Mouse (Mus musculus): ENCODE results near the gene Zfp318.

The Zfp318 gene

DNA sequence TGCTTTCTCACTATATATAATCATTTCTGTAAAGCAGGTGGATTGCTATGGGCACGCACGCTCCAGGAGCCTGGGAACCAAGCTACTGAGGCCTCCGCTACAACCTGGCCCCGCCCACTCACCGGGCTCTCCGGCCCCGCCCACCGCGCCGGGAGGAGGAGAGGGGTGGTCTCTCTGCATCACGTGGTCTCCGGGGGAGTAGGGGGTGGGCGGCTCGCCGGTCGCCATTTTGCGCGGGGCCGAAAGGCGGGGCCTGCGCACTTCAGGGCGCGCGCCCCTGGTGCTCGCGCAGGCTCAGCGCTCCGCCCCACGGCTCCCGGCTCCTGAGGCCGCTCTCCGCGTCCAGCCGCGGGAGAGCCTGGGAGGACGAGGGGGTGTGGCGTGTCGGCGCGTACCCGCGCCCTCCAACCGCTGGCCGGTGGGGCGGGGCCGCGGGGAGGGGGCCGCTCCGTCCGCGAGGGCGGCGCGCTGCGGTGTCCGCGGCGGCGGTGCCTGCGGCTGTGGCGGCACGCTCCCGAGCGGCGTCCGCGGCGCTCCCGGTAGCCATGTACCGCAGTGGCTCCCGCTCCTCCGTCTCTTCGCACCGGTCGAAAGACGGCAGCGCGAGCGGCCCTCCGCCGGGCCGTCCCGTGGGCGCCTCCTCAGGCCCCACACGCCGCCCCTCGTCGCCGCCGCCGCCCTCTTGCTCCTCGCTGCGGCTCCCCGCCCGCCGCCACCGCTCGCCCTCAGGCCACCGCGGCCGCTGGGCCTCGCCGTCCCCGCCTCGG lies at the start of gene Zfp318:
TSS of gene Zfp318 (plus strand) at position 438 of the 767 bp plus-strand sequence.
- in situ Hi-C loops (cut with MboI; ENCODE audit: low sequenced_read_pairs) = no loop called here

DNA sequence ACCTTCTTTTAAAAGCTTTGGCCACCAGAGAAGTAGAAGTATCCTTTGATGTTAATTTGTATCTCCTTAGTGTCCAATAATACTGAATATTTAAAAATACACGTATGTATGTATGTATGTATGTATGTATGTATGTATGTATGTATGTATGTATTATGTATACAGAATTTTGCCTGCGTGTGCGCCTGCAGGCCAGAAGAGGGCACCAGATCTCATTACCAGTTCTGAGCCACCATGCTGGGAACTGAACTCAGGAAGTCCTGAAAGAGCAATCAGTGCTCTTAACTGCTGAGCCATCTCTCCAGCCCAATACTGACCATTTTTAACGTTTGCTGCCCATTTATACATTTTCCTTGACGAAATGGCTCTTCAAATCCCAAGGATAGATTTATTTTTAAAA lies 47.1 kb upstream of the Zfp318 start:
- in situ Hi-C loops (cut with MboI; ENCODE audit: low sequenced_read_pairs) = no loop called here

DNA sequence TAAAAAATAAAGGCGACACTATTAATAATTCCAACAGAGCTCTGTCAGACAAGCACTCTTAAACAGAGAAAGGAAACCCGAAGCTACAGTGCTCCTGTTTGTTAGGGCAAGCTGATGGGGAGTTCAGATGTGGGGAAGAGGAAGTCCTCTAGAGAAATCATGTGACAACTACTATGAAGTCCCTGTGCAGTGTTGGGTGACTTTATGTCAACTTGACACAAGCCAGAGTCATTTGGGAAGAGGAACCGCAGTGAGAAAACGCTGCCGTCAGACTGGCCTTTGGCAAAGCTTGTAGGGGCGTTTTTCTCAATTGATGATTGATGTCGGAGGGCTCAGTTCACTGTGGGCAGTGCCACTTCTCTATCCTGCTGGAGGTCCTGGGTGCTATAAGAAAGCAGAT lies 42.3 kb upstream of the Zfp318 start:
- in situ Hi-C loops (cut with MboI; ENCODE audit: low sequenced_read_pairs) = no loop called here

DNA sequence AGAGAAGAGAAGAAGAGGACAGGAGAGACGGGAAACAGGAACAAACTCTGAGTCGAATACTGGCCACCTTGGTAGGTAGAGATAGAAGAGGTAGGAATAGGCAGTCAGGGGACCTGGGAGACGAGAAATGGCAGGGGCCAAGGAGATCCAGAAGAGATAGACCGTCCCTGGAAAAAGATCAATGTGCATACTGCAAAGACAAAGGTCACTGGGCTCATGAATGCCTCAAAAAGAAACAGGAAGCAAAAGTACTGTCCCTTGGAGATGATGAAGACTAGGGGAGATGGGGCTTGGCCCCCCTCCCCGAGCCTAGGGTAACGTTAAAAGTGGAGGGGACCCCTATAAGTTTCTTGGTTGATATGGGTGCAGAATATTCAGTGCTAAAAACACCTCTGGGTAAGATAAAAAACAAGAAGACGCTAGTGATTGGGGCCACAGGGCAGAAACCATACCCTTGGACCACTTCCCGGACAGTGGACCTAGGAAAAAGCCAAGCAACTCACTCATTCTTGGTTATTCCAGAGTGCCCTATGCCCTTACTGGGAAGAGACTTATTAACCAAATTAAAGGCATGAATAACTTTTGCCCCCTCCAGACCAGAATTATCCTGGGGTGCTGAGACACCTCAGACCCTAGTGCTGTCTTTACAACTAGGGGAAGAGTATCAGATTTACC lies 32.4 kb upstream of the Zfp318 start:
- in situ Hi-C loops (cut with MboI; ENCODE audit: low sequenced_read_pairs) = no loop called here

DNA sequence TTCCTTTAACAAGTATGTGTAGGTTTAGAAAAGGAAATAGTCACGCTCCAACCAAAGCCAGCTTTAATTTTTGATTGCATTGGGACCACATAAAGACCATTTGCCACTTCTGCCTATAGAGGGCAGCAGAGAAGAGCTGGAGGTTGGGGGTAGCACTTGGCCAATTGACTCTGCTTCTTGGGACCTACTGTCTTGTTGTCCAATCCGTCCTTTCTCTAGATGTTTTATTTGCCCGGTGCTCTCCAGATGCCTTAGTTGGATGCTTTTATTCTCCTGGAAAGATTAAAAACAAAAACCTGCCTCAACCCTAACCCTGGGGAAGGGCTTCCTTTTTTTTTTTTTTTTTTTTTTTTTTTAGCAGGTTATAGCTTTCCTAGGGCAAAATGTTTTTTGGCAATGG lies 11.7 kb upstream of the Zfp318 start:
- in situ Hi-C loops (cut with MboI; ENCODE audit: low sequenced_read_pairs) = no loop called here

DNA sequence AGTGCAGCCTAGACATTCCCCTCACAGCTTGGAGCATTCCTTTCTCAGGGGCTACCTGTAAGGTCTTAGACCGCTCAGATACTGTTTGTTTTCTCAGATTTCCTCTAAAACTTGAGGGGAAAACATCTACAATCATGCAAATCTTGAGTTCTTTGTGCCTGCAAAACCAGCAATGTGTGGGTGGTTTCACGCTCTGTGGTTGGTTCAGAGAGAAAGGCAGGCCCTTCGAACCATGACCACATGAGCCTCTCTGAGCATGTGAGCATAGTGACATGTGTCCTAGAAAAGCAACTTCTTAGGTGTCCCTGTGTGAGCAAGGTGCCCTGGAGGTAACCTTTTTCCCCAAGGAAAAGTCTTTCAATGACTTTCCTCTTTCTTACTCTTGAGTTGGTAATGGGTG lies 5.0 kb upstream of the Zfp318 start:
- in situ Hi-C loops (cut with MboI; ENCODE audit: low sequenced_read_pairs) = no loop called here

DNA sequence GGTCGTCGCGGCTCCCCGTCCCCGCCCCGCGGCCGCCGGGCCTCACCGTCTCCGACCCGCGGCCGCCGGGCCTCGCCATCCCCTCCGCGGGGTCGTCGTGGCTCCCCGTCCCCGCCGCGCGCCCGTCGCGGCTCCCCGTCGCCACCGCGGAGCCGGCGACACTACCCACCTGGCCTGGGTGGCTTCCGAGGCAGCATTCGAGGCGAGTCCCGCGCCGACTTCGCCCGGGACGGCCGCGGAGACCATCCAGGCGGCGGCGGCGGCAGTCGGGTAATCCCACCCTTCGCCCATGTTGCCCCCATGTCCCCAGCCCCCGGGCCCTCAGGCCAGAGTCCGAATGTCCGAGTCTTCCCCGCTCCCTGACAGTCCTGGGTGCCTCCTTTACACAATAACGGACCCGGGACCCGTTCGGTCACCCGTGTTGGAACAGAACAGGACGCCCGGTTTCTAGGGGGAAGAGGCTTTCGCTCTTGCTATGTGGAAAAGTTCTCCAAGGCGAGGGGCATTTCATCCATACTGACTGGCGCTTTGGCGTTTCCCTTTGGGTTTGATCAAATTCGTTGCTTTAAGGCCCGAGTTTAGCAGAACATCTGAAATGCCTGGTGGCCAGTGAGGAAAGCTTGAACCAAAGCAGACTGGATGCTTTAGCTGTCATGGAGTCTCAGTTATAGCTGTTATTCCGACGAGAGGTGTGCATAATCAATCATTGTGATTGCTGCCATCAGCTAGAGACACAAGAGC lies 700 bp downstream of the Zfp318 start:
- in situ Hi-C loops (cut with MboI; ENCODE audit: low sequenced_read_pairs) = no loop called here

DNA sequence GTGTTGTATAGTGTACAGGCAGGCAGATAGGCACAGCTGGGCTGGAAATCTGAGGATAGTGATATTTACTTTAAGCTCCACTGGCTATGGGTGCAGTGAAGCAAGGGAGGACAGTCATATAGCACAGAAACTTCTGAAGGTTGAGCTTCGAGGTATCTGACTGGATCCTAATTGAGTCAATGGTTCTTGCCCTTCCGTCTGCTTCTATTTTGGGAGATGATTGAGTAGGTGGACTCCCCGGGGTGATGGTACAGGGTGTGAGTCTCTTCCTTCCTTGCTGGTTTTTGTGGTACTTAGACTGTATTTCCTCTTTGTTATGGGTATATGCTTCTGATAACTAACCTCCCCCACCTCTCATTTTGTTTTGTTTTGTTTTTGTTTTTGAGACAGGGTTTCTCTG lies 4.7 kb downstream of the Zfp318 start:
- in situ Hi-C loops (cut with MboI; ENCODE audit: low sequenced_read_pairs) = no loop called here

DNA sequence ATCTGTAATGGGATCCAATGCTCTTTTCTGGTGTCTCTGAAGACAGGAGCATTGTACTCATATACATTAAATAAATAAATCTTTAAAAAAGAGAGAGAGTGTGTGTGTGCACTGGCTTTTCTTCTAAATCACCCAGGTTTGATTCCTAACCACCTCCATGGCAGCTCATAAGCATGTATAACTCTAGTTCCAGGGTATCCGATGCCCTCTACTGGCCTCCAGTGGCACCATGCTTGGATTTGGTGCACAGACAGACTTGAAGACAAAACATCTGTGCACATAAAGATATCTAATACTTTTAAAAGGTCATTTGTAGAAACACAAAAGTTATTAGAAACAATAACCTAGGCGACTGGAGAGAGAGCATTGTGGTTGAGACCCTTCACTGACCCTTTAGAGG lies 9.5 kb downstream of the Zfp318 start:
- in situ Hi-C loops (cut with MboI; ENCODE audit: low sequenced_read_pairs) = loop anchor here (10.0 kb wide), 1 partner anchor 128 kb away; no protein-coding TSS in a partner anchor

DNA sequence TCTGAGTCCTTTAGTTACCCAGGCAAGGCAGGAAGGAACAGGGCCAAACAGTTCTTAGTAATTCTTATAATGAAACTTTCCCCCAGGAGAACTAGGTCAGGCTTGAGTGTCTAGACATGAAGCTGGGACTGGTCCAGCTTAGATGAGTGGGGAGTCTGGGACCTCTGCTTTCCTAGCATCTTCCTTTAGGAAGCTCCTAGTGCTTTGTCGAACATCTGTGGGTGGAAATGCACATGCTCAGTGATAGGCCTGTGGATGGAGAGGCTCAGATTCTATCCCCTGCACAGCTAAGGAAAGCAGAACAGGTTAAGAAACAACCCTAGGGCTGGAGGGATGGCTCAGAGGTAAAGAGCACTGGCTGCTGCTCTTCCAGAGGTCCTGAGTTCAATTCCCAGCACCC lies 11.1 kb downstream of the Zfp318 start:
- in situ Hi-C loops (cut with MboI; ENCODE audit: low sequenced_read_pairs) = loop anchor here (10.0 kb wide), 1 partner anchor 130 kb away; no protein-coding TSS in a partner anchor

DNA sequence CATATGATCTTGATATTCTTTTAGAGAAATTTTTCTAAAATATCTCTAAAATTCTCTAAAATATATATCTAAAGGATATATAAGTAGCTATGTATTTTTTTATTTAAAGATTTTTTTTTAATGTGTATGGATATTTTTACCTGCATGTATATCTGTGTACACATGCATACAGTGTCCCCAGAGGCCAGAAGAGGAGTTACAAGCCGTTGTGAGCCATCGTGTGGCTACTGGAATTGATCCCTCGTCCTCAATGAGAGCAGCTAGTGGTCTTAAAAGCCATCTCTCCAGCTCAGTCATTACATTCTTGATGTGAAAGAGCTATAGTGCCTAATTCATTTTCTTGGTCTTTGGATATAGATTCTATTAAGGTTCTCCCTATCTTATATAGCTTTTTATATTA lies 24.9 kb downstream of the Zfp318 start:
- in situ Hi-C loops (cut with MboI; ENCODE audit: low sequenced_read_pairs) = no loop called here

DNA sequence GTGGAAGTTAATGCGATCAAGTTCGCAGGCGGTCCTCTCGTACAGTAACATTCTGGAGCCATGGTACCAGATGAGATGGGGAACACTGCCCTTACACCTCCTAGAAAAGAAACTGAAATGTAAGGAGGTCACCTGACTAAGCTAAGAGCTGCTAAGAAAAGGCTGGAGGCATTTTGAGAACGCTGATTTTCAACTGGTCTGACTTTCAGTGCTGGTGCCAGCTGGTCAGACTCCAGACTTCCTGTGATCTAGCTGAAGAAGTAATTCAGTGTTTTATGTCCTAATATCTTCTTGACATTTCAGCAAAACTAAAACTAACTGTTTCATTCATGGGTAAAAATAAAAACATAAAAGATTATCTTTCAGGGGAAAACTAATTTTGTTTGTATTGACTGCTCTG lies 35.1 kb downstream of the Zfp318 start:
- in situ Hi-C loops (cut with MboI; ENCODE audit: low sequenced_read_pairs) = no loop called here

DNA sequence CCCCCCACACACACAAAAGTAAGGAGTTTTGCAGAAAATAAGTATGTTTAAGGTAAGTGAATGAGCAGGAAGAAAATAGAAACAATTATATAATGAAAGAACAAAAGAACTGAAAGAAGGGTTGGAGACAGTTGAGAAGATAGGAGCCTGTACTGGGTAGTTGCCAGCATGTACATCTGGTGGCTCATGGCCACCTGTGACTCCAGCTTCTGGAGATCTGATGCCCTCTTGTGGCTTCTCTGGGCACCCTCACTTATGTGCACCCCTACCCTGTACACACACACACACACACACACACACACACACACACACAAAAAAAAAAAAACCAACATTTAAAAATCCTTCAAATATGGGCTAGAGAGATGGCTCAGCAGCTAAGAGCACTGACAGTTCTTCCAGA lies 36.2 kb downstream of the Zfp318 start:
- in situ Hi-C loops (cut with MboI; ENCODE audit: low sequenced_read_pairs) = no loop called here

DNA sequence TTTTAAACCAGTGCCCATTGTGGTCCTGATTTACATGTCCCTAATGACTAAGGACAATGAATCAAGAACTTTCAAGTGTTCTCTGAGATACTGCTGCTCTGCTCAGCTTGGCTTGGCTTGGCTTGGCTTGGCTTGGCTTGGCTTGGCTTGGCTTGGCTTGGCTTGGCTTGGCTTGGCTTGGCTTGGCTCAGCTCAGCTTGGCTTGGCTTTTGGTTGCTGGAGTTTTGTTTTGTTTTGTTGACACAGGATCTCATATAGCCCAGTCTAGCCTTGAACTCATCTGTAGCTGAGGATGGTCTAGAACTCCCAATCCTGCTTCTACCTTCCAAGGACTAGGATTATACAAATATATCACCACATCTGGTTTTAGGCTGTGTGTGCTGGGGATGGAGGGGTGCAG lies 43.0 kb downstream of the Zfp318 start:
- in situ Hi-C loops (cut with MboI; ENCODE audit: low sequenced_read_pairs) = no loop called here

DNA sequence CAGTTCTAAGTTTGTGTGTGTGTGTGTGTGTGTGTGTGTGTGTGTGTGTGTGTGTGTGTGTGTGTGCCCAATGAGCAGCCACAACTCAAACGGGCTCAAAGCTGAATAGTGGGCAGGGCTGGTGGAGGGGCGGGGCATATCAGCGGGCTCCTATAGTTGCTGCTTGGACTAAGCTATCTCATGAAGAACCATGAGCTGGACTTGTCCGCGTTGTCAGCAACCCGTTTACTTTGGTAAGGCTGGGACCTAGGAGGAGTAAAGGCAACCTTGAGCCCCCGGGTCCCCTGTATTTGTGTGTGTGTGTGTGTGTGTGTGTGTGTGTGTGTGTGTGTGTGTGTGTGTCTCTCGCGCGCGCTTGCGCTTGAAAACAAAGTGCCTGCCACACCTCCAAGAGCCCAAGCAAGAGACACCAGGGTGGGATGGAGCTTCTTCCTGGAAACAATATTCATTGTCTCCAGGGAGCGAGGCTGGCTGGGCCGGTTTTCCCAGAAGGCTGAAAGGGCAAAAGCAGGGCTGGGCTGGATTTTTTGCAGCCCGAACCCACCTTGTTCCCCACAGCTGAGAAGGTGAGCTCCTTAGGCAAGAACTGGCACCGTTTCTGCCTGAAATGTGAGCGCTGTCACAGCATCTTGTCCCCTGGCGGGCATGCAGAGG lies 45.4 kb downstream of the Zfp318 start, which contains the start of gene Crip3:
TSS of gene Crip3 (plus strand) at position 166 of the 654 bp plus-strand sequence.
- in situ Hi-C loops (cut with MboI; ENCODE audit: low sequenced_read_pairs) = no loop called here

DNA sequence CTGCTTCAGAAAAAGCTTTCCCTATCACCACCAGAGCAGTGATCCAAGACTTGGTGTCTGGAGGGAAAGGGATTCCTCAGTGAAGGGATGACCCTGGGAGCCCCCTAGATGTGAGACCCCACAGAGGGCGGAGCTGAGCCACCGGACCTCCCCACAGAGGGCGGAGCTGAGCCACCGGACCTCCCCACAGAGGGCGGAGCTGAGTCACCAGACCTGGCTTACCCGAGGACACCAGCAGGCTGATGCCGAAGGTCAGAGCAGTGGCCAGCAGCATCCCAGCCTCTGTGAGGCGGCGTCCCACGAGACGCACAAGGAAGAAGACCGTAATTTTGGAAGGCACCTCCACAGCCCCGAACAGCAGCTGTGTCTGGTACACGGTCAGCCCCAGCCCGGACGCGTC lies 50.1 kb downstream of the Zfp318 start:
- in situ Hi-C loops (cut with MboI; ENCODE audit: low sequenced_read_pairs) = no loop called here

DNA sequence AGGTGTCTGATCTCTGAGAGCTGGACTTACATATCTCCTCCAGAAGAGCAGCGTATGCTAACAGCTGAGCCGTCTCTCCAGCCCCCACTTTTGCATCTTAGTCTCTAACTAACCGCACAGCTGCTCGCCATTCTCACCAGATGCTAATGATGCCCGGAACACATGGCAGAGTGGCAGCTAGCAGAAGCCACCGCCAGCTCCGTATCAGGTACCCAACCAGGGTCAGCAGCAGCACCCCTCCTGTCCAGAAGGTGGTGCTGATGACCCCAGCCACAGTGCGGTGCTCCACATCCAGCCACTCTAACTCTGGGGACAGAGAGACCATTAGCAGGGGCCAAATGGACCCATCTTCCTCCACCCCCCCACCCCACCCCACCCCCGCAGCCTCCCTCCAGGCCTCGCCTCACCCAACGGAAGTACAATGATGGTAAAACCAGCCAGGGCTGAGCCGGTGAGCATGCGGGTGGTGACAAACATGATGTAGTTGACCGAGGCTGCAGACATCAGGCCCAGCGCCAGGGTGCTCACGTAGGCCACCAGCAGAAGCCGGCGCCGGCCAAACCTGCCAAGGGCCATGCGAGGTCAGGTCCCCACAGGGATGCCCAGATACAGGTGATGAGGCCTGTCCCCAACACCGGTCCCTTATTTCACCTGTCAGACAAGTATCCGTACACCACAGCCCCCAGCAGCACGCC lies 53.3 kb downstream of the Zfp318 start:
- in situ Hi-C loops (cut with MboI; ENCODE audit: low sequenced_read_pairs) = no loop called here

DNA sequence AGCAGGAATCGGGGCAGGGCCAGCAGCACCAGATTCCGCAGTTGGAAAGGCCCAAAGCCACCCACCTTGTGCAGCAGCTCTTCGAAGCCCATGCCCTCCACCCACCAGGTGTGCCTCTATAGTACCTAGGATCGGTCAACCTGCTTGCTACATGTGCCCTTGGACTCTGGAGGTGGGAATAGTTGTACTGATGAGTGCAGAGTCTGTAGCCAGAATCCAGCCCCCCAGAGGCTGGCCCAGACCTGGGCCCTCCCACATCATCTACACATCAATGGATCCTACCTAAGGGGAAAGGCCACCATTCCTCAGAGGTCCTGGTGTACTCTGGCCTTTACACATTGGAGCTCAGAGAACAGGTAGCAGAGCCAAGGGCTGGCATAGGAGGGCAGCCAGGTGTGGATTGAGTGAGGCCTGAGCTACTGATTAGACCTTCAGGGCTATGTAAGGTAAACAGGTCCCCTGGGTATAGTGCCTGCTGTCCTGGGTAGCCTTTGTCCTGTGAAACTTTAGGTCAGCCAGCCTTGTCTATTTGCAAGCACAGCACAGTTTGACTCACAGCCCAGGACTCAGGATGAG lies 54.9 kb downstream of the Zfp318 start, which contains the start of gene Slc22a7:
TSS of gene Slc22a7 (minus strand) at position 160 of the 576 bp plus-strand sequence.
- in situ Hi-C loops (cut with MboI; ENCODE audit: low sequenced_read_pairs) = no loop called here

DNA sequence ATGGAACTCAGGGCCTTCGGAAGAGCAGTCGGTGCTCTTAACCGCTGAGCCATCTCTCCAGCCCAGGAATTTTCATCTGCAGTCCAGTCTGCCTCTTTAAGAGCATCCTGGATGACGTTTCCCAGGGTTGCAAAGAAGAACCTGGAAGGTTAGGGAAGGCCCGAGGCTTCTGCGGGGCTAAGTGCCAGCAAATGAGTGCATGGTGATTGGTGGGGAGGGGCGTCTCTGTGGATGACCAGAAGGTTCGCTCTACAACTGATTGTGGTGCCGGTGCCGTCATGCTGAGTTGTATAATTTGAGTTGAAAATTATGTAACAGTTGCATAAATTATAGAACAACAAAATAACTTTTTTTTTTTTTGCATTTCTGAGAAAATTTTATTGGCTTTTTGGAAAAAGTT lies 55.6 kb downstream of the Zfp318 start:
- in situ Hi-C loops (cut with MboI; ENCODE audit: low sequenced_read_pairs) = no loop called here

All from CH12F3 (cell line).